Mouse (Mus musculus) urinary bladder, adult 18-20 months (tissue): ENCODE measurements at regions not wholly inside any gene's neighbourhood (a gene's known extent, or its start where the extent isn't known, plus 50 kb on each side); places are given as distances from the start of the nearest gene placed in this dataset.

Source experiments
- DNase-seq, 2 experiments: peaks; one replicate each; pipeline ENCODE4 v3.0.0; 2022; ENCODE audit warnings: low spot score in 2 of 2, mixed read lengths in 2 of 2

DNA sequence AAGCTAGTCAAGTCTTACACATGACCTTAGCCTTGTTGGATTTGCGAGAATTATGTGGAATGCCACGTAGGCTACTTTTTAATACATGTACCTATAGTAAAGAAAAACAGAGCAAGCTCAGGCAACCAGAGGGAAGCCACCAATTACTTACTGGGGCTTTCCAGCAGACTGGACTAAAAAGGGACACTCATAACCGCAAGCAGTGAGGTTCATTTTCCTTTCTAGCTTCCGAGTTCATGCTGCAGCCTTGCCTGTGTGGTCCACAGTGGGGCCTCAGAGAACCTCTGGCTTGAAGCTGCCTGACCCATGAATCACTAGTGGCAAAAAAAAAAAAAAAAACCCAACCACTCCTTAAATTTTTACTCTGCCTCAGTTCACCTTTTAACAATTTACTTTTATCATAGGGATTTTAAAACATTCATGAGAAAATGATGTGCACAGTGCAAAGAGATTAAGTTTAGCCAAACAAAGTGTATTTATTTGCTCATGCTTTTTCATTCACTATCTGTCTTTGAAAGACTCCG is 188.6 kb upstream of the 1700066M21Rik start:
- DNase-seq = no peak

DNA sequence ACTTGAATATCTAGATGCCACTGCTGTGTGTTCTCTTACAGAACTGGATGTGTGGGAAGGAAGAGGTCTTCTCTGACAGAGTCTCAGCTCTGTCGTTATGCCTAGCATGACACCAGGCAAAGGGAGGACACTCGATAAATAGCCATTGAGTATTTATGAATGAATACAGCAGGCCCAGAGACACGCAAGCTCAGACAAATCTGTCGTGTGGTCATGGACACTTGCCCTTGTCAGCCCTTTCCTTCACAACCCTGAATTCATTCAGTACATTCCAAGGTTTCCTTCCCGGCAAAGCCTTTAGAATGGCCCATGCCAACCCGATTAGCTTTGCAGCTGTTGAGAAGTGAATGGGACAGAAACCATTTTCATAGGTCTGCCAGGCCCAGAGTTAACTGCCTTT is 176.1 kb upstream of the 1700066M21Rik start:
- DNase-seq = no peak

DNA sequence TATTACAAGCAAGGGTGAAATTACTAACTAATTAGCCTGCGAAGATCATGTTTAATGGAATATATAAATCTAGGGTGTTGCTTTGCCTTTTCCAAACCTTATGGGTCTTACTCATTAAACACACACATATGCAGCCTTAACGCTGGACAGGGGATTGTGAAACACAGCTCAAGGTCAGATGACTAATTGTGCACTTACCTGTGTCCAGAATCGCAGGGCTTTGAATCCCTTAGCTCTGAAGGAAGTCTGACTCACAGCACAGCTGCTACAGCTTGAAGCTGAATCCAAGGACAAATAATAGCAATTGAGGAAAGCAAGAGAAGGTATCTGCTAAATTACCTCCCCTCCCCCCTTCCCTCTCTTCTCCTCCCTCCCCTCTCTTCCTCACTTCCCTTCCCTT is 173.1 kb upstream of the 1700066M21Rik start:
- peak in 1 of 2 experiments; percentile 11 for DNase-seq

DNA sequence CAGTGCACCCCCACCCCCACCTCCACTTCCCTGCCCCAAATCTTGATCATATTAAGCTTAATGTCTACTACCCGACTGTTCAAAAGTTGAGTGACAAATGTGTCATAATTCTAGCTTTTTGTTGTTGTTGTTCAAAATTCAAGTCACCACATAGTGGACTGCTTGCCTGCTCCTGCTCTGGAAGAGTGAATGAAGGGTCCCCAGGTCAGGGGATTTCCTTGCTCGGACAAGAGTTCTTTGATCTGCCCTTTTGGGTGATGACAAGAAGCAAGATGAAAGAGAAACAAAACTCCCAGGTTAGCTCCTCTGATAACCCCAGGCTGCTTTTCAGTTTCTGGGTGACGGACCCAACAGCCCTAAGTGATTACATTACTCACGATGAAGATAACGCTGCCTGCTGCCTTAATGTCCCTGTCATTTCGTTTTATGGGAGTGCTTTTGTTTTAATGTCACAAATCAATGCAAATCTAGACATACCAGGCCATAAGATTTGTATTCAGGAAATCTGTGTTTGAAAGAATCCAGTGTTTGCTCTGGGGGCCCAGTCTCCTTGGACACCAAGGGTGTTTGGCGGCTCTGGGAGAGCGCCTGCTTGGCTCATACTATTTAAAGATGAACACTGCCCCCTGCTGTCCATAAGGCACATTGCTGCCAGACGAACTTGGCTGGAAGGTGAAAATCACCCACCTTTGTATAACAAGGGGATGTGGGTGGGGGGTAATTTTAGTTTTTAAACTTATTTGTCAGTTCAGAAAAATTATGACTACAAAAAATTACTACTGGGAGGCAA is 172.0 kb upstream of the 1700066M21Rik start:
- DNase-seq = peak; percentile 13 to 47

DNA sequence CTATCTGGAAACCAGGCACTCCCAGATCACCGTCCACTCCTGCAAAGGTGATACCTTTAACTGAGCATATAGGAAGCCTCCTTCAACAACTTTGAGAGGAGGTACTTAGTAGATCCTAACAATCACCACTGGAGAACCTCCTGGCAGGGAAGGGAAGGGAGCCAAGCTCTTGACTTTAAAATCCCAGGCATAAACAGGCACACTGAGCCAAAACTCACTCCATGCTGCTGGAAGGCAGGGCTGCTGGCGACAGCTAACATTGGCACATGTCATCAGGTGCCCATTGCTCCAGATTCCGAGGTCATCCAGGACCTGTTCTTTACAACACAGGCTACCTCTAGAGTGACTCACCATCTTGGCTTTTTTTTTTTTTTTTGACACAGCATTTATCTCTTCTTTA is 170.9 kb upstream of the 1700066M21Rik start:
- no peak for DNase-seq

DNA sequence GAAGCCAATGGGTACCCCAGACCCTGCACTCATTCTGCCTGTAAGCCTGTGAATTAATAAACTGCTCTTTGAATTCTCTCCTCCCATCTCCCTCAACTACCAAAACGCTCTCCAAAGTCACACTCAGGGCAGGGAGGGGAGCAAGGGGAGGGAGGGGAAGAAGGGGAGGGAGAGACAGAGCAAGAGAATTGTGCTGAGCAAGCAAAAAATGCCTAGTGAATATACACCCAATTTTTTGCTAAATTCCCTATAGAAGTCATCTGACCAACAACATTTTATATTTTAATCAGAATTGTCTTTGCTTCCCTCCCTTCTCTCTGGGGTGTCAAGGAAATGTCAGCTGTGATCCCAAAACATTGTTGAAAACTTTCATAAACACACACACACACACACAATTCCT is 170.5 kb upstream of the 1700066M21Rik start:
- DNase-seq = no peak

DNA sequence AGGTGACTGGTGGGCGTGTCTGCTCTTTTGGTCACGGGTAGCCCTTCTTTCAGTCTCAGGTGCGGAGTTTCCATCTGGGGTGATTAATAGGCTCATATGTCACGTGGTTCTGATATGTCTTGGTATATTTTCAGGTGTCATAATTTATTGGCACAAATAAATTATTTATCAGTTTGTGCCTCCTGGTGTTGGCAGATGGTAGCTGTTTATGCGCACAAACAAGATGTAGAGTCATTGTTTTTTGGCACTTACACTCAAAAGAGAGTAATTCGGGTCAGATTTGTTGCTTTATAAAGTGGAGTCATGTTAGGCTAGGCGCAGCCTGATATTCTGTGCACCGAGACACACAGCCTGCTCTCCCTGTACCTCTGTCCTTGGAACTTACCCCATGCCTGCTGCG is 169.0 kb upstream of the 1700066M21Rik start:
- no peak for DNase-seq

DNA sequence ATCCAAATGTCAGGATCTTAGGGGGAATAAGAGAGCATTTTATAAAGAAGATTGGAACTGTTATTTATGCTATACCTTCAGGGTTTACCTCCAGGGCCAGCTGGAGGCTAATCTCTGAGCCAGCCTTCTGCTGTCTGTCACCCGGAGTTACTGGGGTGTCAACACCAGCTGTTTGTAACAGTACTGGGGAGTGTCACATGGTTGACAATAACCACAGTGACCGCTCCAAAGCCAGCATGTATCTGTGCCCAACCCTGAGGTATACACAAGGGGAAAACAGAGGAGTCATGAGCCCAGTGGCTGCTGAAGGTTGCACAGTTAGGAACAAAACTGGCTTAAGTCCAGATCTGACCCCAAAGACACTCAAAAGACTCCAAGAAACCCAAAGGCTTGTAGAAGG is 168.1 kb upstream of the 1700066M21Rik start:
- no peak for DNase-seq

DNA sequence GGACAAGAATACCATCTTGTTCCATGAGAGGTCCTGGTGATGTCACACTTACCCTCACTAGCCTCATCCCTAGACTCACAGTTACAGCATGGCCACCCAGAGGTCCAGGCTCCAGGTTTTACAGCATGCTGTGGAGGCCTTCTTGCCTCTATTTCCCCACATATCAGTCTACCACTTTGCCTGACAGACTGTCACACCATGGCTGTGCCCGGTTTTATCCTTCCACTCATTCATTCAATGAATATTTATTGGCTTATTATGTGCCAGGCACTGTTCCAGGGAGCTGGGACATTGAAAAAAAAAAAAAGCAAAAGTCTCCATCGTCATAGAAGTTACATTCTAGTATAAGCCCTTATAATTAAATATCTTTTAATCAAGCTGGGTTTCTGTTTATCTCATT is 166.4 kb upstream of the 1700066M21Rik start:
- no peak for DNase-seq

DNA sequence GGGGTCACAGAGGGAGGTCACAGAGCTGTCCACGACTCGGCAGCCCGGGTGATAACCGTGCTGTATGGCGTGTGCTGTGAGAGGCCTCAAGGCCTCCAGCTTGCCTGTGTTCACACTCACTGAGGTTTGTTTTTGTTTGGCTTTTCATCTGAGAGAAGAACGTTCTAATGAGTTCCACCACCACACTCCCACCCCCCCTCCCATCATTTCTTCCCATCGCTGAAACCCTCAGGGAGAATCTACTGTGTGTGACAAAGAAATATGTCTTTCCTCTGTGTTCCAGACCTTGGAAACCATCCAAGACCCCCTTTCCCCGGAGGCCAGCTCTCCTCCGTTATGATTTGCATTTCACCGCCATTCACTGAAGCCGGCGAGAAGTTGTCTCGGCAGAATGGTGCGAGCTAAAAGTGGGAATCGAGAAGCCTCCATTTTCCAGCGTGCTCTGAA is 164.0 kb upstream of the 1700066M21Rik start:
- DNase-seq = no peak

DNA sequence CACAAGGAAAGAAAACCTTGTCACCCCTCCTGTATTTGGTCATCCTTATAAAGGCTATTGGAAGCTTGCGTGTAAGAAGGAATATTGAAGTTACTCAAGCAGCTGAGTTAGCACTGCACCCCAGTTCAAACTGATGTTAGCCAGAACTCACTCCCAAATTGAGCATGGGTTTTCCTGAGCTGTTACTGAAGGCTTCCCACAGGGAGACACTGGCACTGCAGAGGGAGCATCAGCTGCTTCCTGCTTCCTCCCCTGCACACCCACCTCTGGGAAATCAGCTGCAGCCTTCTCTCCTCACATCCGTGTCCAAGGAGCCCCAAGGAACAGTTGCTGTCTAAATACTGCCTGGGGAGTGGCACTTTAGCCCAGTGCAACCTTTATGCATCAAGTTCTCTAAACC is 163.2 kb upstream of the 1700066M21Rik start:
- no peak for DNase-seq

DNA sequence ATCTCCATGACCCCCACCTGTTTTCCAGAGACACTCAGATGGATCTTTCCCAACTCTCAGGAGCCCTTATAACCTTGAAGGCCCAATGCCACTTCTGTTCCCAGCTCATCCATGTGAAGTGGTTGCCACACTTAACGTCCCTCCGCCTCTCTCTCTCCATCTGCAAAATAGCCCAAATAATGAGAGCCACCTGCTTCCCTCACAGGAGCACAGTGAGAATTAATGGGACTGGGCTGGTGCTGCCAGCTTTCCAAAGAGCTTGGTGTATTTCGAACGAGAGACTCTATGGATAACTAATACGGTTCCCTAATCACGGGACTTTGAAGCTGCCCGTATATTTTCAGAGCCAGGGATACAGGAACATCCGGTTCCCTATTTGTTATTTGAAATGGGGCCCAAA is 159.8 kb upstream of the 1700066M21Rik start:
- no peak for DNase-seq

DNA sequence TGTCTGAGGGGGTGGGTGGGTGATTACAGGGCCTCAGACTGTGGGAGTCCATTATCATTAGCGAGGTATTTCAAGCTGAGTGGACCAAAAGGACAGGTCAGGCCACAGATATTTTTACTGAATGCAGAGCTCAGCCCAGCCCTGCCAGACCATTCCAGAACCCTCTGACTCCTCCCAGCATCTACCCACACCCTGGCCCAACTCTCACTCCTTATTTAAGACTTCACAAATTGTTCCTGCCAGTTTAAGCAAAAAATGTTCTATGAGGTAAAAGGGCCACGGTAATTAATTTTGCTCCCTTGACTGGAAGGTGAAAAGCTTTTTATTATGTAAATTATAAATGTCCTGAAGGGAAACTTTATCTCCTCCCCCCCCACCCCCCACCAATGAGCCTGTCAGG is 159.3 kb upstream of the 1700066M21Rik start:
- no peak for DNase-seq

DNA sequence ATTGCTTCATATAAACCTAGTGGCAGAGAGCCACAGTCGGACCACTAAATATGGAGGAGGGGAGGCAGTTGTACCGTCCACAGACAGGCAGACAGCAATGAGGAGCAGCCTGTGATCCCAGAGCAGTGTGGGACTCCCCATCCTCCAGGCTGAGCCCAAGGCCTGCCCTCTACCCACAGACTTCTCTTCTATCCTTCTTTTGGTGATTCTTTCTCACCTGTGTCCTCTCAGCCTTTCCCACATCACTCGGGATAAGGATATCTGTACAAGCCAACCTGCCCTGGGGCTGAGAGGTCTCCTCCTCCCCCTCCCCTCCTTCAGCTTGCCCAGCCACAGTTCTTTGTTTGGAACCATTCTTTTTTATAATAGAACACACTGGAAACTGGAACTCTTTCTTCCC is 158.8 kb upstream of the 1700066M21Rik start:
- DNase-seq = no peak

DNA sequence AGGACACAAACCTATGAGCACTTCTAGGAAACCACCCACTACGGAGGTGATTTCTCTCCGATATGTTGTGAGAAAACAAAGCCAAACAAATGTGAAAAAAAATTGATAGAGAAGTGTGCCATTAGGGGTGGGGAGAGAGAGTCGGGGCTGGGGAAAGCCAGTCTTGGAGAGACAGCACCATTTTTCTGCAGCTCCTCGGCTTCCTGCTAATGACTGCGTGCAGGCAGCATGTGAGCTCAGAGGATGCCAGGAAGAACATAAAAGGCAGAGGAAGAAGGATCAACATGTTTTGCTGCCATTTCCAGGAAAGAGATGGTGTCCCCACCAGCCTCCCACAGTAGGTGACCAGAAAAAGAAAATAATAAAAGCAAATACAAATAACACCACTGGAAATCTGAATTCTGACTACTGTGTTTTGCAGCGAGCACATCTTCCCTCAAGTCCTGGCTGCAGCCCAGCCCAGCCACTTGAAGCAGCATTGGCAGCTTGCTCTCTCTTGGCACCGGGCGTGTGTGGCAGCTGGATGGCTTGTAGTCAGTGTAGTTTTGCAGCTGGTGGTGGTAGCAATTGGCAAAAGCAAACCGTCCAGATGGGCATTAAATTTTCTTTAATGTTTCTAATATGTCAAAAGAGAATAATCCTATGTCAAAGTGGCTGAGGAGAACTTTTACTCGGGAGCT is 152.9 kb upstream of the 1700066M21Rik start:
- no peak for DNase-seq

DNA sequence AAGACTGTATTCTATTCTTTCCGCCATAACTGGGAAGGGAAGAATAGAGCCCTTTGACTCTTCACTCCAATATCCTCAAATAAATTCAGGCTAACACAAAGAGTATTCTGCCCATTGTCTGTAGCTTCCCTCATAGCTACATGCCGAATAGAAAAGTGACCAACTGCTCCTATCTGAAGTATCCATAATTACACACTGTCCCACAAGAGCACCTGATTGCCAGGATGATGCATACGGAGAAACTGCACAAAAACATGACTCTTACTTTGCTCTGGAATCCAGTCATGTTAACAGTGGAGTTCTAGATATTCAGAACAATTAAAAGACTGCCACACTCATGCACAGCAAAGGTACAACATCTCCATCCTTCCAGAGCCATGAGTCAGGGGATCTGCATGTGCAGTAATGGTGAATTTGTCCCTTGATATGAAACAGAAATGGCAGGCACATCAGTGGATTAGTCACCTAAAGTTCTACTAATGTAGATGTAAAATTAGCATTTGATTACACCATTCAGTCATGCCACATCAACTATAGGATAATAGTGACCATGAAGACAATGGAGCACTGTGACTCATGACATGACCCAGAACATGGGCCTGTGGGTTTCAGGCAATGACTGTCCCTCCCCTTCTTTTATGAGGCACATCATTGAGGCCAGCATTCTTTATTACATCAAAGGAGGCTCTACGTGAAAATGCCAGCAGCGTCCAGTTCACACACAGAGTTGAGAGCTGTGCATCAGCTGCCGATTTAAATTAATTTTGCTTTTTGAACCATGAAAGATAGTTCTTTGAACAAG is 133.6 kb upstream of the 1700066M21Rik start:
- no peak for DNase-seq

DNA sequence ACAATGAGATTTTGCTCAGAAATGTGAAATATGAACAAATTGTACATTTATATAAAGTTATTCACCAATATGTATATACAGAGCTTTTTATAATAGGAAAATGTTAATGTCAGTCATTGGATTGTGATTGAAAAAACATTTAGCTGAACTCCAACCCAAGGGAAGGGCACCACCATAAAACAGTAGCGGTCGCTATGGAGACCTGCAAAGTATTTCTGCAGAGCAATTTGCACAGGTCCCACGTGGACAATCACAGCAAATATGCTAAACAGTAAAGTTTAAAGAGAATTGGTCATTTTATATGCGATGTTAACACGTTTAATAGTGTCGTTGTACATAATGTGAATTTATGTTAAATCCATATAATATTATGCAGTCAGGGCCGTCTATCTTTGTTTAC is 117.8 kb upstream of the 1700066M21Rik start:
- no peak for DNase-seq

DNA sequence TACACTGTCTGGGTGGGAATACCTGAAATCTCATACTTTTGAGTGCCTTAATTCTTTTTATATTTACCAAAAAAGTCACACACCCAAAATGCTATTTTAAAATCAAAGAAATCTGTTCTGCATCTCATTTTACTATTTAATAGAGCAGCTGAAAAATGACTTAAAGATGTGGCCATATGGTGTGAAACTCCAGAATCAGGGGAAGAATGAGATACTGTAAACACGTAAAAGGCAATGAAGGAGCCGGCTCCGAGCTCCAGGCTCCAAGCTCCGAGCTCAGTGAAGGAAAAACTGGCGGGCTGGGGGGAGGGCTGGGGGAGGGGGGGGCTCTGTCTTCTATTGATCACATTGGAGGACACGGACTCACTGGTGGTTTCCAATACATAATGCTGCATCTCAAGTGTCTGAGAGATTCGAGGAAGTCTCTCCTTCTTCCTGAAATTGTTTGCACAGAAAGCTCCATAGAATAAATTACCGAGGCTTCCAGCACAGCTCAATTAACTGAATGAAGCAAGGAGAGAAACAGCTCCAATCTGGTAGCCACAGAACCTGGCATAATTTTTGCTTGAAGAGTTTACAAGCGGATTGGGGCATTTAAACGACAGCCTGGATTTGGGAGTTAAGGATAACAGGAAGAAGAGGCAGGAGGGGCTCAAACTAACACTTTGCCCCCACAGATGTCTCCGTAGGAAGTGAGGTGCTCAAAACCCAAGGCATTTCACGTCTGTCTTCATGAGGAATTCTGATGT is 112.2 kb upstream of the 1700066M21Rik start:
- DNase-seq = no peak

DNA sequence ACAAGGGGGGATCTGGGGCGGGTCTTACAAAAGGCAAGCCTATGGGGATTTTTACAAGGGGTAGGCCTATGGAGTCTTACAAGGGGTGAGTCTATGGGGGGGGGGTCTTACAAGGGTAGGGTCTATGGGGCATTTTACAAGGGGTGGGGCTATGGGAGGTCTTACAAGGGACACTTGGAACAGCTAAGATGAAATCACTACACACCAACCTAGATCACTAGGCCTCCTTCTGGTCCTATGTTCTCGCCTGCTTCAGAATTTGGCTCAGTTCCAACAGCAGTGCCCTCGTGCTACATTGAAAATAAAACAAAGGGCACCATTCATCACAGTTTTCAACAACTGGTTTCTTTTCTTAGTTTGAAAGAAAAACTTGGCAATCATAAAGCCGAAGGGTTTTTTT is 110.7 kb upstream of the 1700066M21Rik start:
- no peak for DNase-seq

DNA sequence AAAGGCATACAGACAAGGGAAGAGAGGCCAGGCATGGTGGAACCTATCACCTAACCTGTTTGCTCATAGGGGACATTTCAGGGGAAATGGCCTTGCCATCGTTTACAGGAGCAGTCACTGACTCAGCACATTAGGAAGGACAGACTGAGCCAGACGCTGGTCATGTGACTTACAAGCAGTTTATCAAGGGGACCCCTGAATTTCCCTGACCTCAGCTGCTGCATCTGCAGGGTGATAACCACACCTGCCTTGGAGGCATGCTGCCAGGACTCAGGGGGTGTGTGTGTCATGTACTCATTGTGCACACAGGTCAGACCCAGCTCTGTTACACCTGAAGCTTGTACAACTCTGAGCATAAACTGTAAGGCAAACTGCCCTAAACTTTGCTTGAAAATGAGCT is 109.6 kb upstream of the 1700066M21Rik start:
- DNase-seq = no peak

DNA sequence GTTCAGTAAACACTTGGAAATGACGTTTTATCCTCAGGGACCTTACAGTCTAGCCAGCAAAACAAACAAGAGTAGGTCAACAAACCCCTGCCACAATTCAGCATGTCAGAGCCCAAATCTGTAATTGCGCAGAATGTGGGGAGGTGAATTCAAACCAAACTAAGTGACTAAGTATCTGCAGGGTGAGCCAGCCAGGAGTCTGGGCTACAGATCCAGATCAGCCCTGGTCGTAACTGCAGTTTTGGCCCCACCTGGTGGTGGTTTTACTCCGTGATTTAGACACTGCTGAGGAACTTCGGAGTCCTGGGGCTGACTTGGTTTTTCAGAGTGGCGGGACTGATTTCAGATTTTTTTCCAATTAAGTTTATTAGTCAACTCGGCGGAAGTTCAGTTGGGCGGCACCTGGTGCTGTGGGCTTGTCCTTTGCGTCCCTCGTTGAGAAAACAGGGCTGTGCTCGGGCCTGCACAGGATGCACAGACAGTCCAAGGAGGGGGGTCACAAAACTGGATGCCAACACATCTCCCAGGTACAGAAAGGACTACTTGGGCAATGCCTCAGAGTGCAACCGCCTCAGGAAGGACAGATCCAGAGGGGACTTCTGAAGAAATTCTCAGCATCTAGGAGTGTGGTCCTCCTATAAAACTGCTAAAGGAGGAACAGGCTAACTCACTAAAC is 107.6 kb upstream of the 1700066M21Rik start:
- peak; percentile 37 to 40 for DNase-seq
